Mouse (Mus musculus) CD4-positive helper T cell, adult 2 months (primary cell): ENCODE results near the gene Cdadc1.

Source experiments
- DNase-seq: peaks from one replicate; pipeline ENCODE4 v3.0.0-alpha.2; 2012; ENCODE audit warnings: low read depth, missing footprints, low spot score

Cdadc1 gene

DNA sequence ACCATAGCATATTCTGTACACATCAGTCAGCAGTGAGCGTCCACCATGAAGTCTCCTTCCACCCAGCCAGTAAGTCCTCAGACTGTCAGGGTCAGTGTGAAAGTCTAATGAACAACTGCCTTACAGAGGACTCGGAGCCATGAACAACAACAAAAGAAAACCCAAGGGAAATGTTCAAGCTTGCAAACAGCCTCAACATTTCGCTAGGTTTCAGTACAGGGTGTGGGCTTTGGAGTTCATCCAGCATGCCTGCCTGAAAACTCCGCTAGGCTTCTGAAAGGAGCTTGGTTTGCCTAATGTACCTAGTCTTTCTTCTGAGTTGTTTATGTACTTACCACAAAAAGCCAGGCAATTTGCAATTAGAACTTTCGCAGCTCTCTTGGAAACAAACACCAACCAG, 53.8 kb downstream of the Cdadc1 start:
- DNase-seq = no peak

DNA sequence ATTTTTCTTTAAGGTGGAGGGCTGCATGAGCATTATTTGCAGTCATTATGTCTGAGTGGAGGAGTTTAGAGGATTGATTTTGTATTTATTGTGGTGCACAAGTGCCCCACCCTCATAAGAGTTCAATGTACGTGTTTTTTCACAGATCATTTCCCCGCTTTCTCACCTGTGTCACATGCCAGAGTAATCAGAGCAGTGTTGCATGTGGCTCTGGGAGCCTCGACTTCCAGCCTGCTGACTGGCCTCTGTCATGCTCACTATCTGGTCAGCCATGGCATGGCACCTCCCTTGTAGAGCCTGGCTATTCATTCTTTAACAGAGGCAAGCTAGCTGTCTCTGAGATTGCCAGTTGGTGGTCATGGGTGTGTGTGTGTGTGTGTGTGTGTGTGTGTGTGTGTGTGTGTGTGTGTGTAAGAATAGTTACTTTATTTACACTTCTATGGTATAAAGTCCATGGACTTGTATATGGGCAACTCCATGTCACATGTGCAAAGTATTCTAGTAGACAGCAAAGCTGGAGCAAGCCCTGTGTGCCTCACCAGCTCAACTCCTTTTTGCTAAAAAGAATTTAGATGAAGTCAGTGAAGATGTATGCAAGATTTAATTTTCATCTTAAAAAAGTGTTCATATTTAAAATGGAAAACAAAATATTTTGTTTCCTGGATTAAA, 54.5 kb downstream of the Cdadc1 start:
- DNase-seq = no peak

DNA sequence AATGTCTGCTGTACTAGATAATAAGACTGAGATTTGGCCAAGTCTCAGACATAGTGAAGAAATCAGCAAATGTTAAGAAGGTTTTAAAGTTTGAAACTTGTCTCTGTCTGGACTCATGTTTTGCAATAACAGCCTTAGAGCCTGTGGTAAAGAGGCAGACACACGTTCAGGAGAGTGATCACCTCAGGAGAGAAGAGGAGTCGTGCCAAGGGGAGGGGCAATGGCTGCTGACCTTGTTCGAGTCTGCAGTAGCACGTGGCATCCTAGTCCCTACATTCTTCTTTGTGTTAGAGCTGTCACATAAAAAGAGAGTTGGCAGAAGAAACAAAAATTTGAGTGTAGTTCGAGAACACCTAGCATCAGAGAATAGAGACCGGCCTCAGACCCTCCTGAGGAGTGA, 57.0 kb downstream of the Cdadc1 start:
- no peak for DNase-seq

DNA sequence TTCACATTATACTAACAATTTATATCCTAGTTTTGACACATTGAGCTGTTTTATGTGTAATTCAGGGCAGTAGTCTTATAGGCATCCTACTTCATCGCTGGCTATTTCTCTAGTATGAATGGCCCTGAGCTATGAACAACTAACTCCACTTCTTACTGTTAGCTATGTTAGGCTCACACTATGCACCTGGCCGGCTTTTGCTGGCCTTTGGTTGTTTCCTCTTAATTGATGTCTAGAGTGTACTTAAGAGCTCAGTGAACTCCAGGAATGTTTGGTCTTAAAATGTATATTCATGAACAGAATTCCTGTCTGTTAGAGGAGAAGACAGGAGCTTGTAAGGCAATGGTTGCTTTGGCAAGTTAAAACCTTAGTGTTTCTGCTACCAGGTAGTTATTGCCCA, 57.5 kb downstream of the Cdadc1 start:
- DNase-seq = no peak

DNA sequence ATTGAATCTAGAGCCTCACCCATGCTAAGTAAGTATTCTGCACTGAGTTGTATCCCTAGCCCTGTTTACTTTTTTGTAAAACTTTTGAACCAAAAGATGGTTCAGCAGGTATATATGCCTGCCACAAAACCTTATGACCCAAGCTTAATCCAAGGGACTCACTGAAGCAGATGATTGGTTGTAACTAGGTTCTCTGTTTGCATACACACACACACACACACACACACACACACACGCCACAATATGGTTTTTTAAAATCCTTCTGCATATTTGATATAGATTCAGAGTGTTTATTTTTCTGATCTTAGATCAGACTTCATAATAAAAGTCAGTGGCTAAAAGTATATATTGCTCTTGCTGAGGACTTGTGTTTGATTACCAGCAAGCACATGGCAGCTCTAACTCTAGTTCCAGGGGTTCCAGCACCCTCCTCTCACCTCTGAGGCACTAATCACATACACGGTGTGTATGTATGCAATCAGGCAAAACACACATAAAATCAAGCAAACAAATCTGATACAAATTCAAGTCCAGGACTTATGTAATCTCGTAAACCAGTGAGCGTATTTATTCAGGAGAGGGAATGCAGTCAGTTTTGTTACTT, 59.8 kb downstream of the Cdadc1 start:
- DNase-seq = no peak

DNA sequence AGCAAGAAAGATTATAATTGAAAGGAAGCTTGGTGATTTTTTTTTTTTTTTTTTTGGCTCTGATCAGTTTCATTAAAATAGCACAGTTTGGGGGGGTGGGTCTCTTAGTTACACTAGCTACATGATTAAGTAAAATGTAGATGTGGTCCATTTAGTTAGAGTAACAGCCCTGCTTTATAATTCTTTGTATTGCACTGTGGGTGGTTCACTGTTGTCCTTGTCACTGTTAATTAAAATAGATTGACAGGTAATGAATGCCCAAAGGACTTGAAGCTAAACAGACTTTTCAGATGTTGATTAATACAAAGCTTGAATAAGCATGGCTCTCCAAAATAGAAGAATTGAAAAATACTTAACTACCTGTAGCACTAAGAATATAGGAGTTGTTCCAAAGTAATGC, 63.9 kb downstream of the Cdadc1 start:
- no peak for DNase-seq

DNA sequence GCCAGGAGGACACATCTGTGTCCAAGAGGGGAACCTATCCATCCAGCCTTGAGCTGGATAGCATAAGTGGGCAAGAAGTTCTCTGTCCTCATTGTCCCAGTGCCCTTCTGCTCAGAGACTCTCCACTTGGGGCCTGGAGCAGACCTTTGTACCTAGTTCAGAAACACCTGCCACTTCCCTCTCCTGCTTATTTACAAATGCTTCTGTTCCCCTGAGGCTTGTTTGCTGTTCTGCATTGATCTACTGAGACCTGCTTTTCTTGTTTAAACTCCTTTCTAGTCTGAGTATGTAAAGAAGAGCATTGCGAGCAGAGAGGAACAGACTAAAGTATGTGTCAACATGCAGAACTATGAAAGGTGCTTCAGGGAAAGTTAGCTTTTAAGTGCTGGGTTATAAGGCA, 64.8 kb downstream of the Cdadc1 start:
- DNase-seq = no peak

DNA sequence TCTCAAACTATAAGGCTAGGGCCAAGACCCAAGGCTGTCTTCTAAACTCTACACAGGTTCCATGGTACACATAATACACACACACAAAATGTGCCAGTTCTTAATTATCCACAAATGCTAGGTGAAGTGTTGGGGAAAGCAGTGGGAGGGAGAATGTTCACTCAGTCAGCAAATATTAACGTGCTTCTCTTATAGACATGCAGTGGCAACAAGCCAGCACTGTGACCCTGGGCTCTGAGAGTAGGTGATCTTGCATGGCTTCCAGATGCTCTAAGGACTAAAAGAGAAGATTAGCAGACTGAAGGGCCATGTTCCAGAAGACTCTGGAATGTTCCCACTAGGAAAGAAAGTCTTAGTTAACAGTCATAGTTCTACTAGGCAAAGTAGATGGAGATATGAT, 67.0 kb downstream of the Cdadc1 start:
- DNase-seq = no peak

DNA sequence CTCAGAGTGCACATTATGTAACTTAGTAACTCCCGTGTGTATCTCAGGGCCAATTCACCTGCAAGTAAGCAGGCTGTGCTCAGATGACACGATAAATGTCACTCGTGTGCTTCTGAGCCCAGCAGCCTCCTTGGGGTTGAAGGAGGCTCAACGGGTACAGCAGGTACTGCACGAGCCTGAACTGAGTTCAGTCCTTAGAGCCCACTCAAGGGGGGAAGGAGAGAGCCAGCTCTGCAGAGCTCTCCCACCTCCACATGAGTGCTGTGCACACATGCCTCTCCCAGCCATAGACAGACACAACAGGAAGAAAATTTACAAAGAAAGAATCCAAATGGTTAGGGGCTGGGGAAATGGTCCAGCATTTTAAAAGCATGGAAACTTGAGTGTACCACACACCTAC, 71.9 kb downstream of the Cdadc1 start:
- no peak for DNase-seq

DNA sequence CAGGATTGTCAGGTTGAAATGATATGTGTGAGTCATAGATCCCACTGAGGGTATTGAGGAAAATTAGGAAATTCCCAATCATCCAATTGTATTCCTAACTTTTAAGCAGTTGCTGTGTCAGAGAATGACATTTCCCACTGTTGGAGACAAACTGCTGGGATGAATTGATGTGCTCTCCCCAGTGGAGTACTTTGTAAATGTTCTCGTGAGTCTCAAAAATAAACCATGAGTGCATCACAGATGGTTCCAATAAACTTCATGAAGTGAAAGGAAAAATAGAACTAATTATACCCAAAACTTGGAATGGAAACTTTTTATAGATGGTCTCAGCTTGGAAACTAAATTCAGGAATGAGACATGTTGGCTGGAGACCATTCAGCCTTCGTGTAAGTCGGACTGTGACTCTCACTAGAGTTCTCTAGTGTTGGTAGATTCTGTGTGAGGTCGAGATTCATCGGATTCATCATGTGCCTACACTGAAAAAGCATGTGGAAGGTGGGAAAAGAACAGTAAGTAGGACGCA, 83.8 kb downstream of the Cdadc1 start:
- DNase-seq = no peak
